8 mouse cellular contexts compared by ENCODE assay signal in the genomic region with DNA sequence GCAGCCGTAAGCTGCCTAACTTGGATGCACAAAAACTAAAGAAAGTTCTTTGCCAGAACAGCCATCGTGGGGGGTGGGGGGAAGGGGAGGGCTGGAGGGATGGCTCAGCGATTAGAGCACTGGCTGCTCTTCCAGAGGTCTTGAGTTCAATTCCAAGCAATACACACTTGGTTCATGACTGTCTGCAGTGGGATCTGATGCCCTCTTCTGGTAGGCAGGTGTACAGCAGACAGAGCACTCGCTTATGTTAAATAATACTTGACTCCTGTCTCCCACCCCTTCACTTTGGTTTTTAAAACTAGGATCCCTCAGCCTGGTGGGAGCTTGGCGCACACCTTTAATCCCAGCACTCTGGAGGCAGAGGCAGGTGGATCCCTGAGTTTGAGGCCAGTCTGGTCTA. TPM values are rescaled to one million over a fixed set of nuclear protein-coding genes. Genes with fewer than 3 reads are reported as not detected.
DNase-seq lines count a peak whose midpoint lies in the region; ATAC-seq and TF ChIP-seq lines count a peak whose summit lies in the region.
"Had no signal": no experiment of that assay in that cellular context is flagged by ENCODE, and none has a peak within 500 bp of the region (broad histone marks: within the 10 kb centered on the region; RNA-seq: fewer than 3 reads in every experiment).

No protein-coding gene starts in this region.

- in situ Hi-C loops in ES-E14 (cut with MboI; ENCODE audit: low sequenced_read_pairs in 2 of 2, unreplicated experiment in 2 of 2), result no loop called here

- H3K4me2 ChIP-seq in limb, embryonic 14.5 days (replicated peaks; ENCODE audit: low read depth, low read length, severe bottlenecking), result no peak overlapping the region

- no peak for TF ChIP-seq POLR2A in limb, embryonic 14.5 days (IDR thresholded peaks at IDR 0.05; ENCODE audit: borderline replicate concordance, extremely low read depth, insufficient read depth, insufficient read length)

- H3K27ac ChIP-seq in layer of hippocampus, adult 2 months, result no peak overlapping the region
- no peak overlapping the region for H3K27ac ChIP-seq in ES-E14 (ENCODE audit: insufficient read depth, low read depth, low read length, poor library complexity, severe bottlenecking)
- H3K27ac ChIP-seq in limb, embryonic 14.5 days (replicated peaks; ENCODE audit: low read depth, low read length), result no peak overlapping the region

- H3K9ac ChIP-seq in ES-E14 (ENCODE audit: insufficient read depth, low read depth, low read length, poor library complexity, severe bottlenecking), result 0 out of 2 replicates have a peak overlapping the region, but pooled peaks have one; percentile 26
- no peak overlapping the region for H3K9ac ChIP-seq in limb, embryonic 14.5 days (ENCODE audit: low read depth, low read length, severe bottlenecking)

- peak; percentile 43; the same call in 1 of the 2 replicates for ATAC-seq in limb, embryonic 14.5 days (ENCODE audit: low FRiP score, low read depth)

- peaks cover 0 to 8% of the 10 kb centered on the region in 2 experiments; a peak in 2 of 4 replicates for H3K4me1 ChIP-seq in ES-E14 (ENCODE audit: control insufficient read depth in 2 of 2, insufficient read depth in 2 of 2, low read length in 2 of 2, poor library complexity in 1 of 2)
- no peaks in the 10 kb centered on the region for H3K4me1 ChIP-seq in limb, embryonic 14.5 days (ENCODE audit: control insufficient read depth, insufficient read depth, low read length)

- peak; percentile 92 for TF ChIP-seq CTCF in layer of hippocampus, adult 2 months (conservative IDR thresholded peaks at IDR 0.05)

- H3K27me3 ChIP-seq in limb, embryonic 14.5 days (ENCODE audit: control insufficient read depth, insufficient read depth, low read length), result no peaks in the 10 kb centered on the region

- no peaks in the 10 kb centered on the region for H3K36me3 ChIP-seq in ES-E14 (ENCODE audit: control insufficient read depth, insufficient read depth, low read length, poor library complexity, severe bottlenecking)
- no peaks in the 10 kb centered on the region for H3K36me3 ChIP-seq in limb, embryonic 14.5 days (ENCODE audit: control insufficient read depth, insufficient read depth, low read length)

- peak in 1 of 2 experiments; percentile 69 for DNase-seq in layer of hippocampus, adult 2 months (ENCODE audit: low spot score in 2 of 2)
- DNase-seq in layer of hippocampus, adult 9-10 months (ENCODE audit: low spot score), result no peak
- DNase-seq in ES-E14 (ENCODE audit: low read depth, low spot score), result peak; percentile 54
- DNase-seq in c-Kit-negative CD71-positive TER-119-positive erythroid progenitor cells, embryonic 14.5 days (ENCODE audit: low read depth, low spot score), result peak; percentile 69
- DNase-seq in forelimb bud, embryonic 11.5 days (ENCODE audit: low read depth, low spot score), result peak; percentile 63
- DNase-seq in limb, embryonic 14.5 days (ENCODE audit: low spot score), result peak; percentile 47
- peak; percentile 76 for DNase-seq in retina, embryonic 14.5 days (ENCODE audit: low spot score)

- H3K9me3 ChIP-seq in ES-E14 (ENCODE audit: control insufficient read depth, insufficient read depth, low read depth, low read length), result no peaks in the 10 kb centered on the region
- no peaks in the 10 kb centered on the region for H3K9me3 ChIP-seq in limb, embryonic 14.5 days (ENCODE audit: control insufficient read depth, low read length)

- no peak overlapping the region for H3K4me3 ChIP-seq in layer of hippocampus, adult 2 months
- no peak overlapping the region for H3K4me3 ChIP-seq in ES-E14 (ENCODE audit: insufficient read depth in 1 of 2, low read depth in 1 of 2, low read length in 2 of 2, poor library complexity in 1 of 2, severe bottlenecking in 1 of 2)
- no peak overlapping the region for H3K4me3 ChIP-seq in limb, embryonic 14.5 days (replicated peaks; ENCODE audit: low read length)

- 33% methylated on average over 5 of the region's 5 CpGs for WGBS in limb, embryonic 14.5 days

TF ChIP-seq in ES-E14, 5 proteins besides CTCF, POLR2A, EP300 and RAD21:
- no peak for TF ChIP-seq HCFC1 (IDR thresholded peaks at IDR 0.05; ENCODE audit: borderline replicate concordance, insufficient read depth, low read length)
- TF ChIP-seq ZNF384 (IDR thresholded peaks at IDR 0.05; ENCODE audit: low read depth, low read length), result no peak
- no peak for TF ChIP-seq CHD2 (IDR thresholded peaks at IDR 0.05; ENCODE audit: low read depth, low read length)
- TF ChIP-seq ZC3H11A (IDR thresholded peaks at IDR 0.05; ENCODE audit: borderline replicate concordance, low read depth, low read length), result no peak
- no peak for TF ChIP-seq MAFK (IDR thresholded peaks at IDR 0.05; ENCODE audit: insufficient read depth, low read depth, low read length)

RNA-seq across cellular contexts. Expression of a gene that starts 4.4 kb away (rescaled TPM):
- under 1 TPM; 0.46 to 0.56 TPM for total RNA-seq in layer of hippocampus, adult 2 months (2021)
- total RNA-seq in ES-E14 (2012; rRNA removed), result 0.26 TPM in 1 of 2 replicates, not detected in the other
- polyA plus RNA-seq in limb, embryonic 14.5 days (2012; rRNA removed), result 0.04 TPM in 1 of 2 replicates, not detected in the other
- 0.10 TPM in 1 of 2 replicates, not detected in the other for polyA plus RNA-seq in limb, embryonic 14.5 days (2014; fragmentation: Nextera tagmentation; extraction: Ambion mirVana)
- total RNA-seq: gastrocnemius, postnatal 36 days had no signal

RNA-seq across cellular contexts. Expression of a gene that starts 21.0 kb away (rescaled TPM):
- total RNA-seq in layer of hippocampus, adult 2 months (2021), result 10 to 100 TPM; 61.2 to 63.2 TPM
- 38.9 and 66.1 TPM in 2 replicates for total RNA-seq in ES-E14 (2012; rRNA removed)
- polyA plus RNA-seq in limb, embryonic 14.5 days (2012; rRNA removed), result 86.8 and 128 TPM in 2 replicates
- 40.8 and 41.8 TPM in 2 replicates for polyA plus RNA-seq in limb, embryonic 14.5 days (2014; fragmentation: Nextera tagmentation; extraction: Ambion mirVana)

RNA-seq across cellular contexts. Expression of a gene that starts 21.0 kb away (rescaled TPM):
- total RNA-seq in layer of hippocampus, adult 2 months (2021), result 10 to 100 TPM; 51.6 to 53.3 TPM
- 385 and 464 TPM in 2 replicates for total RNA-seq in ES-E14 (2012; rRNA removed)
- 366 and 417 TPM in 2 replicates for polyA plus RNA-seq in limb, embryonic 14.5 days (2012; rRNA removed)
- 360 and 371 TPM in 2 replicates for polyA plus RNA-seq in limb, embryonic 14.5 days (2014; fragmentation: Nextera tagmentation; extraction: Ambion mirVana)

RNA-seq across cellular contexts. Expression of a gene that starts 24.7 kb away (rescaled TPM):
- total RNA-seq in layer of hippocampus, adult 2 months (2021), result 100 to 1,000 TPM; 134 to 145 TPM
- total RNA-seq in ES-E14 (2012; rRNA removed), result 219 and 244 TPM in 2 replicates
- polyA plus RNA-seq in limb, embryonic 14.5 days (2012; rRNA removed), result 187 and 229 TPM in 2 replicates
- 330 and 335 TPM in 2 replicates for polyA plus RNA-seq in limb, embryonic 14.5 days (2014; fragmentation: Nextera tagmentation; extraction: Ambion mirVana)

RNA-seq across cellular contexts. Expression of a gene that starts 32.2 kb away (rescaled TPM):
- 10 to 100 TPM; 49.4 to 54.3 TPM for total RNA-seq in layer of hippocampus, adult 2 months (2021)
- total RNA-seq in ES-E14 (2012; rRNA removed), result 2.4 and 6.9 TPM in 2 replicates
- 0.88 and 1.4 TPM in 2 replicates for polyA plus RNA-seq in limb, embryonic 14.5 days (2012; rRNA removed)
- polyA plus RNA-seq in limb, embryonic 14.5 days (2014; fragmentation: Nextera tagmentation; extraction: Ambion mirVana), result 0.56 and 0.82 TPM in 2 replicates
